Mouse (Mus musculus): ENCODE results near the gene Prkcd. TPM values are rescaled to one million over a fixed set of nuclear protein-coding genes. Genes with fewer than 3 reads are reported as not detected.
"Not testable (repeated sequence)": the region's sequence is repeated elsewhere in the genome, so short reads cannot be mapped to it uniquely, and the experiment has no call there.

Prkcd gene
- polyA plus RNA-seq, 1 experiment from 2014 or later = 22.9 TPM

GRCm38 (mm10) chr14:30579180-30579579, 46.8 kb downstream of the Prkcd start:
- Histone ChIP-seq H3K9me3 (replicated peaks) (no peaks in the 10 kb centered on the region), H3K36me3 (peaks cover 23% of the 10 kb centered on the region), H3K4me2 (no peak overlapping the region), H3K27me3 (replicated peaks) (no peaks in the 10 kb centered on the region), H3K27ac (no peak overlapping the region), H3K4me3 (no peak overlapping the region), H3K9ac (no peak overlapping the region), H3K4me1 (peaks cover 46% of the 10 kb centered on the region)
- WGBS (ENCODE audit: insufficient replicate concordance) = 55% methylated on average over 5 of the region's 5 CpGs
- no peak for ATAC-seq

- 0 out of 2 replicates have a peak overlapping the region, but pooled peaks have one; percentile 17 for H3K9ac ChIP-seq
- H3K36me3 ChIP-seq = peaks cover 40% of the 10 kb centered on the region
- ATAC-seq = peak; percentile 85
- not testable (repeated sequence) for H3K9me3 ChIP-seq (replicated peaks); H3K27me3 ChIP-seq (replicated peaks); H3K4me3 ChIP-seq
- H3K4me1 ChIP-seq = peaks cover 45% of the 10 kb centered on the region
- peak overlapping the region; percentile 79 for H3K27ac ChIP-seq
- 11% methylated on average over 10 of the region's 12 CpGs for WGBS (ENCODE audit: insufficient replicate concordance)
- peak overlapping the region; percentile 23 for H3K4me2 ChIP-seq
Observed at GRCm38 (mm10) chr14:30577303-30578062, 48.5 kb downstream of the Prkcd start.

DNA sequence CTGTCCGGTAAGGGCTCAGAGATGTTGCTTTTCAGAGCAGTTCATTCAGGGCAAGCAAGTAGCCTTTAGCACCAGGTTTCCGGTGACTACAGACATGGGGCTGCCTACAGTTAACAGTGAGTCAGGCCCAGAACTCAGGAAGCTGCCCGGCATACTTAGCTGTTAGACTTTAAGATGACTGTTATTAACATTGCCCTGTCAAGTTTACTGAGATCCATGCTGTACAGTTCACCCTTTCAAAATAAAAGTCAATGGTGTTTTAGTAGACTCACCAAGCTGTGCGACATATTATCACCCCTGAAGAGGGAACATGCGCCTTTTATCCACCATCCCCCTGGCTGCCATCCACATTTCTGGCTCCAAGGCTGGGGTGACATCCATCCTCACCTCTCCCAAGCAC, 49.8 kb downstream of the Prkcd start:
- Histone ChIP-seq H3K4me3 (no peak overlapping the region), H3K36me3 (peaks cover 52% of the 10 kb centered on the region), H3K9ac (peak overlapping the region; percentile 10; the same call in 1 of the 2 replicates), H3K4me2 (peak overlapping the region; percentile 7; the same call in 1 of the 2 replicates), H3K4me1 (peaks cover 45% of the 10 kb centered on the region), H3K27ac (peak overlapping the region; percentile 70), H3K9me3 (replicated peaks) (no peaks in the 10 kb centered on the region), H3K27me3 (replicated peaks) (no peaks in the 10 kb centered on the region)
- no peak for ATAC-seq
- WGBS (ENCODE audit: insufficient replicate concordance) = 44% methylated on average over 5 of the region's 5 CpGs

DNA sequence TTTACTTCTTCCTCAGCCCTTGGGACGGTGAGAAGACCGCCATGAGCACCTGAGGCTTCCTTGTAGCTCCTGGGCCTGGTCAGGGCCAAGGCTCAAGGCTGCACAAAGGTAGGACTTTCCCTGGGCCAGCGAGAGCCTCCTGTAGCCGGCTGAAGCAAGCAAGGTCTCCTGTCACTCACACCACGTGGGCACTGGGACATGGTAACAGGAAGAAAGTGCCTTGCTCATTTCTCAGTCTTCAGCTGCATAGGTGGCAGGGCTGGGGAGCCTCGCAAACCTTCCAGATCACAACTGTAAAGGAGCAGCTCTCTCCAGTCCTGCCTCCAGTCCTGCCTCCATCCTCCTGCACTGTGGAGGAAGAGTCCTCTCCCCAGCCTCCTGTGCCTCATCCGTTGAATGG, 50.2 kb downstream of the Prkcd start:
- H3K9me3 ChIP-seq (replicated peaks) = no peaks in the 10 kb centered on the region
- 64% methylated on average over 7 of the region's 7 CpGs for WGBS (ENCODE audit: insufficient replicate concordance)
- ATAC-seq = no peak
- 0 out of 2 replicates have a peak overlapping the region, but pooled peaks have one; percentile 10 for H3K9ac ChIP-seq
- H3K27ac ChIP-seq = peak overlapping the region; percentile 70
- no peaks in the 10 kb centered on the region for H3K27me3 ChIP-seq (replicated peaks)
- H3K36me3 ChIP-seq = peaks cover 57% of the 10 kb centered on the region
- H3K4me3 ChIP-seq = no peak overlapping the region
- H3K4me1 ChIP-seq = peaks cover 45% of the 10 kb centered on the region
- no peak overlapping the region for H3K4me2 ChIP-seq

- no peak overlapping the region for H3K9ac ChIP-seq
- WGBS (ENCODE audit: insufficient replicate concordance) = 60% methylated on average over 6 of the region's 6 CpGs
Observed at GRCm38 (mm10) chr14:30573983-30574584, 51.9 kb downstream of the Prkcd start.

GRCm38 (mm10) chr14:30573235-30573634, 52.8 kb downstream of the Prkcd start:
- Histone ChIP-seq H3K4me1 (peaks cover 30% of the 10 kb centered on the region), H3K27me3 (replicated peaks) (no peaks in the 10 kb centered on the region), H3K9me3 (replicated peaks) (no peaks in the 10 kb centered on the region), H3K27ac (peak overlapping the region; percentile 62; the same call in 1 of the 2 replicates), H3K9ac (no peak overlapping the region), H3K4me2 (no peak overlapping the region), H3K4me3 (no peak overlapping the region), H3K36me3 (peaks cover 82% of the 10 kb centered on the region)
- no peak for ATAC-seq
- WGBS (ENCODE audit: insufficient replicate concordance) = 77% methylated on average over 8 of the region's 8 CpGs

More at GRCm38 (mm10) chr14:30573983-30574584, 51.9 kb downstream of the Prkcd start:
- no peak overlapping the region for H3K4me2 ChIP-seq
- H3K36me3 ChIP-seq = peaks cover 74% of the 10 kb centered on the region
- peak overlapping the region; percentile 62 for H3K27ac ChIP-seq
- no peak overlapping the region for H3K4me3 ChIP-seq
- H3K4me1 ChIP-seq = peaks cover 36% of the 10 kb centered on the region
- no peaks in the 10 kb centered on the region for H3K27me3 ChIP-seq (replicated peaks)
- peak; percentile 29; the same call in 1 of the 2 replicates for ATAC-seq
- no peaks in the 10 kb centered on the region for H3K9me3 ChIP-seq (replicated peaks)

DNA sequence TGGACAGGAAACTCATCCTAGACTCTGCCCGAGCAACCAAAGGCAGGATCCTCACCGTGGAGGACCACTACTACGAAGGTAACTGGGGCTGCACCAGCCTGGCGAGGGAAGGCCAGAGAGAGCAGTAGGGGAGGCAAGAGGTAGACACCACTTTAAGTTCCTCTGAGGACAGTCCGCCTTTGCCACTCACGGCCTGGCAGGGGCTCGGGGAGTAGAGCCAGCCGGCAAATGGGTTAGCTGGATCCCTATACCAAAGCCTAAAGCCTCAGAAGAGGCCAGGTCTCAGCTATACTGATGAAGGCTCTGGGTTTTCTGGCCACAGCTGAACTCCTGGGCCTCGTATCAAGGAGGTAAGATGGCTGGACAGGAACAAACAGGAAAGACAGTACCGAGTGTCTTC, 53.8 kb downstream of the Prkcd start:
- Histone ChIP-seq H3K9me3 (replicated peaks) (no peaks in the 10 kb centered on the region), H3K4me2 (no peak overlapping the region), H3K9ac (no peak overlapping the region), H3K4me1 (peaks cover 22% of the 10 kb centered on the region), H3K36me3 (peaks cover 92% of the 10 kb centered on the region), H3K4me3 (no peak overlapping the region), H3K27ac (no peak overlapping the region; the same call in 1 of the 2 replicates), H3K27me3 (replicated peaks) (no peaks in the 10 kb centered on the region)
- no peak for ATAC-seq
- 83% methylated on average over 10 of the region's 10 CpGs for WGBS (ENCODE audit: insufficient replicate concordance)

DNA sequence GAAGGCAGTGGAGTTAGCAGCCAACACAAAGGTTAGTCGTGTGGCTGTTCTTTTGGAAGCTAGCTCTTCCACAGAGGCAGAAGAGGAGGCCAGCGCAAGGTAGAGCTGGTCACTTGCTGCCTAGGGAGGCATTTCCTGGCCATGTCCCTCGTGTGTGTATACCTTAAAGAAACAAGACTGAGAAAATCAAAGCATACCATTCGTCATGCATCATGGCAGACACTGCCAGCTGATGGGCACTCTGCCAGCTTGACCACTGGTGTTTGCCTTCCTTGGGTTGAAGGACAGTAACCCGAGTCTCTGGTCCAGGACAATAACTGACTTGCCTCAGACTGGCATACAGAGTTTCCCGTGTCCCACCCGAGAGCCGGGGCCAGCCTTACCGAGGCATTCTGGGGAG, 55.7 kb downstream of the Prkcd start:
- ATAC-seq = no peak
- 85% methylated on average over 9 of the region's 9 CpGs for WGBS (ENCODE audit: insufficient replicate concordance)
- no peak overlapping the region for H3K27ac ChIP-seq

GRCm38 (mm10) chr14:30568016-30568415, 58.0 kb downstream of the Prkcd start:
- no peak overlapping the region for H3K4me2 ChIP-seq
- peaks cover 22% of the 10 kb centered on the region for H3K4me1 ChIP-seq
- no peaks in the 10 kb centered on the region for H3K27me3 ChIP-seq (replicated peaks)
- no peak overlapping the region for H3K9ac ChIP-seq
- H3K36me3 ChIP-seq = peaks cover 100% of the 10 kb centered on the region
- ATAC-seq = no peak
- no peak overlapping the region for H3K27ac ChIP-seq
- H3K9me3 ChIP-seq (replicated peaks) = no peaks in the 10 kb centered on the region
- H3K4me3 ChIP-seq = no peak overlapping the region
- 80% methylated on average over 9 of the region's 9 CpGs for WGBS (ENCODE audit: insufficient replicate concordance)

More for the DNA sequence above, 55.7 kb downstream of the Prkcd start:
- H3K4me3 ChIP-seq = no peak overlapping the region
- H3K4me1 ChIP-seq = peaks cover 8% of the 10 kb centered on the region; the same call in 1 of the 2 replicates
- no peak overlapping the region for H3K9ac ChIP-seq
- no peaks in the 10 kb centered on the region for H3K27me3 ChIP-seq (replicated peaks)
- no peak overlapping the region for H3K4me2 ChIP-seq
- peaks cover 99% of the 10 kb centered on the region for H3K36me3 ChIP-seq
- no peaks in the 10 kb centered on the region for H3K9me3 ChIP-seq (replicated peaks)

DNA sequence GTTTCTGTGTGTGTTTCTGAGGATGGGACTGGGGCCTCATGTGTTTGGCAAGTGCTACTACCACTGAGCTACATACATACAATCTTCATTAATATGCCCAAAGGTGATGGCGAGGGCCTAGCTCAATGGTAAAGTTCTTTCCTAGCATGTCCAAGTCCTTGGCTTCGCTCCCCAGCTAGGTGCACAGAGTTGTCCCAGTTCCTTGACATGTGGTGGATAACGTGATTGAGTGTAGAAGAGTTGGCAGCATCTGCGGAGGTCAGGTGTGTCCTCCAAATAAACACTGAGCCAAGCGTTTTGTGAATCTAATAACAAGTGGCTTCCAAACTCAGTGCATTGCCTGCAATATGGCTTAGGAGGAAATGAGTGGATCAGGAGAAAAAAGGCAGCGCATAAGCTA, 59.7 kb downstream of the Prkcd start:
- no peak overlapping the region for H3K9ac ChIP-seq
- no peaks in the 10 kb centered on the region for H3K27me3 ChIP-seq (replicated peaks)
- peaks cover 94% of the 10 kb centered on the region for H3K36me3 ChIP-seq
- H3K9me3 ChIP-seq (replicated peaks) = no peaks in the 10 kb centered on the region
- WGBS (ENCODE audit: insufficient replicate concordance) = 82% methylated on average over 6 of the region's 6 CpGs
- H3K27ac ChIP-seq = peak overlapping the region; percentile 87; the same call in 1 of the 2 replicates
- H3K4me2 ChIP-seq = no peak overlapping the region
- no peak overlapping the region for H3K4me3 ChIP-seq
- no peak for ATAC-seq
- H3K4me1 ChIP-seq = peaks cover 33% of the 10 kb centered on the region

GRCm38 (mm10) chr14:30564451-30564850, 61.6 kb downstream of the Prkcd start:
- Histone ChIP-seq H3K27me3 (replicated peaks) (no peaks in the 10 kb centered on the region), H3K4me2 (peak overlapping the region; percentile 32), H3K4me1 (peaks cover 48% of the 10 kb centered on the region), H3K9ac (peak overlapping the region; percentile 52), H3K27ac (peak overlapping the region; percentile 87), H3K9me3 (replicated peaks) (no peaks in the 10 kb centered on the region), H3K4me3 (no peak overlapping the region), H3K36me3 (peaks cover 94% of the 10 kb centered on the region)
- peak; percentile 64 for ATAC-seq
- WGBS (ENCODE audit: insufficient replicate concordance) = 60% methylated on average over 2 of the region's 2 CpGs

DNA sequence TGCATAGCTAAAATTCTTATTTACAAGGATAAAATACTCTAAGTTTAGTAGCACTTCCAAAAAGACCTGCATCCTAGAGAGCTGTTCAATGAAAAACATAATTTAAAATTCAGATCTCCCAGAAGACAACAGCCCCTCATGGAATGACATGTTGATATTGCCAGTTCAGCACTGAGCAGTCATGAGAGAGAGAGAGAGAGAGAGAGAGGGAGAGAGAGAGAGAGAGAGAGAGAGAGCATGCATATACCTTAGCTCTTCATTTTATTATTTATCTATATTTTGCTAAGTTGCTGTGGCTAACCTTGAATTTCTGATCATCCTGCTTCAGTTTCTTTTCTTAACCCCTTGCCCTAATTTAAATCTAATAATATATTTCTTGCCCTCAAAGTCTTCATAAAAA, 63.7 kb downstream of the Prkcd start:
- no peaks in the 10 kb centered on the region for H3K27me3 ChIP-seq (replicated peaks)
- H3K9me3 ChIP-seq (replicated peaks) = no peaks in the 10 kb centered on the region
- no peak overlapping the region for H3K4me3 ChIP-seq
- peaks cover 48% of the 10 kb centered on the region for H3K4me1 ChIP-seq
- H3K36me3 ChIP-seq = peaks cover 94% of the 10 kb centered on the region
- peak overlapping the region; percentile 96 for H3K27ac ChIP-seq
- peak; percentile 55 for ATAC-seq
- peak overlapping the region; percentile 51 for H3K4me2 ChIP-seq
- 0 out of 2 replicates have a peak overlapping the region, but pooled peaks have one; percentile 31 for H3K9ac ChIP-seq
